Mouse (Mus musculus) heart, embryonic 14.5 days (tissue): ENCODE data around the gene Parp4. TPM values are rescaled to one million over a fixed set of nuclear protein-coding genes. Genes with fewer than 3 reads are reported as not detected.

Source experiments
- ATAC-seq: fragments of 200-750 bp; cut with Nextera tagmentation; 2 replicates; pipeline ENCODE4 v1.8.0; 2017; ENCODE audit warnings: low read depth, moderate TSS enrichment; ENCODE audit not compliant: insufficient number of reproducible peaks, insufficient read depth, low FRiP score
- H3K27ac ChIP-seq, 2 experiments: fragments of 200-500 bp in 1 of 2; fragments of 300-500 bp in 1 of 2; sonication (generic) in 1 of 2; replicated peaks in 1 of 2; 2 replicates each; pipeline ENCODE4 v1.5.1; 2012 to 2014; ENCODE audit warnings: low read depth in 2 of 2, low read length in 2 of 2, control low read depth in 1 of 2, mild to moderate bottlenecking in 1 of 2, mixed read lengths in 1 of 2; ENCODE audit not compliant: control insufficient read depth in 1 of 2, insufficient read depth in 1 of 2
- H3K27me3 ChIP-seq: fragments of 300-500 bp; sonication (generic); 2 replicates; pipeline ENCODE4 v1.6.1; 2014; ENCODE audit warnings: mild to moderate bottlenecking, low read length, control low read depth; ENCODE audit not compliant: control insufficient read depth, insufficient read depth
- H3K36me3 ChIP-seq: fragments of 300-500 bp; sonication (generic); 2 replicates; pipeline ENCODE4 v1.6.1; 2014; ENCODE audit warnings: mild to moderate bottlenecking, control low read depth, low read length, mixed read lengths; ENCODE audit not compliant: control insufficient read depth, insufficient read depth
- H3K4me1 ChIP-seq, 2 experiments: fragments of 200-500 bp in 1 of 2; fragments of 300-500 bp in 1 of 2; sonication (generic) in 1 of 2; 2 replicates each; pipeline ENCODE4 v1.6.1; 2012 to 2014; ENCODE audit warnings: low read length in 2 of 2, control low read depth in 1 of 2, mixed read lengths in 1 of 2; ENCODE audit not compliant: control insufficient read depth in 2 of 2, insufficient read depth in 2 of 2
- H3K4me2 ChIP-seq: fragments of 300-500 bp; sonication (generic); 2 replicates; pipeline ENCODE4 v1.6.1; 2014; ENCODE audit warnings: mild to moderate bottlenecking, low read length
- H3K4me3 ChIP-seq, 2 experiments: fragments of 200-500 bp in 1 of 2; fragments of 300-500 bp in 1 of 2; sonication (generic) in 1 of 2; 2 replicates each; pipeline ENCODE4 v1.5.1; 2012 to 2014; ENCODE audit warnings: low read length in 2 of 2, mild to moderate bottlenecking in 2 of 2, control low read depth in 1 of 2, low read depth in 1 of 2, moderate library complexity in 1 of 2; ENCODE audit not compliant: control insufficient read depth in 1 of 2, insufficient read depth in 1 of 2
- H3K9ac ChIP-seq: fragments of 300-500 bp; sonication (generic); 2 replicates; pipeline ENCODE4 v1.6.1; 2014; ENCODE audit warnings: mild to moderate bottlenecking, low read length
- H3K9me3 ChIP-seq: fragments of 300-500 bp; sonication (generic); 2 replicates; pipeline ENCODE4 v1.6.1; 2016; ENCODE audit warnings: low read length, control low read depth; ENCODE audit not compliant: control insufficient read depth
- WGBS: fragments of 180-500 bp; shearing (Covaris S2); extraction: QIAGEN DNeasy Blood & Tissue Kit; methylation state at CpG from one replicate; pipeline ENCODE4 v1.1.7; 2014; 5-methylcytosine and 5-hydroxymethylcytosine counted together
- polyA plus RNA-seq: library from polyadenylated mRNA; unstranded; fragments of >200 nt; fragmentation: Nextera tagmentation; extraction: Ambion mirVana; gene quantifications from 2 replicates; pipeline ENCODE4 v1.2.1, GENCODE M21; 2014

The Parp4 gene
- 12.5 TPM in 2 replicates for polyA plus RNA-seq

DNA sequence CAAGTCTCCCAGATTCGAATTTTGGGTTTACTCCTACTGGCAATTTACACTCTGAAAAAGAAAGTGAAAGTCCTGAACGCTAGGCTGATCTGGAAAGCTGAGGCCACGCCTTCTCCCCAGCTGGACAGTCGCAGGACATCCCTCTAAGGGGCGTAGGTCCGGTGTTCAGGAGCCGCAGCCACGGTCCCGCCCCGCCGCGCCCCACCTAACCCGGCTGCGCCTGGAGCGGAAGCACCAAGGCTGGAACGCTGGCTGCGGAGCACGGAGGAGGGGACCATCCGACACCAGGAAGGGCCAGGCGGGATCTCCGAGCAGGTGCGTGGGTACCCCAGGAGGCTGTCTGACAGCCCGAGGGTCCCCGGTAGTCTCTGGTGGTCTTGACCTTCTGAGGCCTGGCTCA, at the start of gene Parp4, which contains the start of gene Cenpj:
Gene Parp4 (plus strand): TSS at position 204 of the 400 bp plus-strand sequence.
Gene Cenpj (minus strand): TSS at position 10 of the 400 bp plus-strand sequence.
- under 1% methylated on average over 24 of the region's 24 CpGs for WGBS

DNA sequence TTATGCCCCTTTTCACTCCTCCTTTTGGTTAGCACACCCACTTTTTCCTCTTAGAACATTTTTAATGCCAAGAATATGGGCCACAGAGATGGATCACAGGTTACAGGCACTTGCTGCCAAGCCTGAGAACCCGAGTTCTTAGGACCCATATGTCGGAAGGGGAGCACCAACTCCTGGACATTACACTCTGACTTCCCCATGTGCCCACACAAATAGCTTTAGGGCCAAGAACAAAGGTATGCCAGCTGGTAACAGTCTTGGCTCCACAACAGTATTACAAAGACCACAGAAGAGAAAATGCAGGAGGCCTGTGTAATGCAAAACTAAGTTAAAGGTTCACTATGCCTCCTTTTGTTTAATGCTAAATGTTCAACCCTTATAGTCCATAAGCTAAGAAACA, 44.6 kb upstream of the Parp4 start:
- Histone ChIP-seq H3K4me1 (no peaks in the 10 kb centered on the region), H3K4me3 (no peak overlapping the region), H3K9ac (no peak overlapping the region), H3K27ac (no peak overlapping the region), H3K9me3 (no peaks in the 10 kb centered on the region), H3K4me2 (no peak overlapping the region), H3K36me3 (peaks cover 48% of the 10 kb centered on the region), H3K27me3 (no peaks in the 10 kb centered on the region)
- ATAC-seq, result no peak
- WGBS, result 93% methylated on average over 2 of the region's 2 CpGs

More for the DNA sequence above, at the start of gene Parp4, which contains the start of gene Cenpj:
- peaks cover 4 to 20% of the 10 kb centered on the region in 2 experiments; a peak in 3 of 4 replicates for H3K4me1 ChIP-seq
- peak within 1 kb of the TSS; percentile 65 to 69 for H3K27ac ChIP-seq
- peaks cover 7% of the 10 kb centered on the region for H3K36me3 ChIP-seq
- peak within 1 kb of the TSS; percentile 75 for H3K9ac ChIP-seq
- ATAC-seq, result peak; percentile 80
- H3K4me3 ChIP-seq, result peak within 1 kb of the TSS; percentile 64 to 87
- H3K27me3 ChIP-seq, result no peaks in the 10 kb centered on the region
- peak within 1 kb of the TSS; percentile 62 for H3K4me2 ChIP-seq
- no peaks in the 10 kb centered on the region for H3K9me3 ChIP-seq

DNA sequence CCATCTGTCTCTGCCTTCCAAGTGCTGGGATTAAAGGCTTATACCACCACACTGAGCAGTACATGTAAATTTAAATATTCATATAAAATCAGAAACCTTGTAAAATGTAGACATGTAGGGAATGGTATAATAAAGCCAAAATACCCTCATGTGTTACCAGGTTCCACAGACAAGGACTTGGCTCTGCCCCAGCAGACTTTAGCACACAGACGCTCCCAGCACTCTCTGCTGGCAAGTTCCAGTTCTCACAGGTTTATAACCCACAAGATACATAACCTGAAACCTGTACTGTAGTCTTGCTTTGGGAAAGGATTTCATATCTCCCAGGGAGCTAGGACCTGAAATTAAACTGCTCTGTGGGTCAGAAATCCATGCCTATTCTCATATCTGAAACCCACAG, 30.5 kb upstream of the Parp4 start:
- WGBS, result 76% methylated on average over 1 of the region's 1 CpGs

DNA sequence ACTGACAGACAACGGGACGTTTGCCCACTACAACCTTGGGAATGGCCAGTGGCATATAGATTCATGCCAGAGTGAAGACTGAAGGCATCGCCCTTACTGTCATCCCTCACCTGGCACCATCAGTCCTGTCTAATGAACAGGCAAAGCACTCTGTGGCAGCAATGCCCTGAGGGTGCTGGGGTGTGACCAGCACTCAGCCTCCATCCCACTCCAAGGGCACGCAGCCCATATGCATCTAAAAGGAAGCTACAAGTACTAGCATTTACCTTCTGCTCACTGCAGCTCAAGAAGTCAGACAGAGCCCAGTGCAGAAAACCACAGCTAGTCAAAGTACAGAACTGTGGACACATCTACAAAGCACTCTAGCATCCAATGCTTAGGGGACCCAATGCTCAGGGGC, 29.9 kb upstream of the Parp4 start:
- Histone ChIP-seq H3K4me2 (no peak overlapping the region), H3K9ac (no peak overlapping the region), H3K27ac (no peak overlapping the region), H3K4me3 (no peak overlapping the region), H3K9me3 (no peaks in the 10 kb centered on the region), H3K27me3 (no peaks in the 10 kb centered on the region), H3K4me1 (no peaks in the 10 kb centered on the region), H3K36me3 (peaks cover 27% of the 10 kb centered on the region)
- ATAC-seq, result no peak
- 87% methylated on average over 4 of the region's 4 CpGs for WGBS

More for the DNA sequence above, 30.5 kb upstream of the Parp4 start:
- H3K36me3 ChIP-seq, result peaks cover 25% of the 10 kb centered on the region
- H3K4me1 ChIP-seq, result no peaks in the 10 kb centered on the region
- H3K27me3 ChIP-seq, result no peaks in the 10 kb centered on the region
- no peak overlapping the region for H3K4me2 ChIP-seq
- no peak overlapping the region for H3K4me3 ChIP-seq
- H3K27ac ChIP-seq, result no peak overlapping the region
- no peak for ATAC-seq
- H3K9ac ChIP-seq, result no peak overlapping the region
- no peaks in the 10 kb centered on the region for H3K9me3 ChIP-seq

DNA sequence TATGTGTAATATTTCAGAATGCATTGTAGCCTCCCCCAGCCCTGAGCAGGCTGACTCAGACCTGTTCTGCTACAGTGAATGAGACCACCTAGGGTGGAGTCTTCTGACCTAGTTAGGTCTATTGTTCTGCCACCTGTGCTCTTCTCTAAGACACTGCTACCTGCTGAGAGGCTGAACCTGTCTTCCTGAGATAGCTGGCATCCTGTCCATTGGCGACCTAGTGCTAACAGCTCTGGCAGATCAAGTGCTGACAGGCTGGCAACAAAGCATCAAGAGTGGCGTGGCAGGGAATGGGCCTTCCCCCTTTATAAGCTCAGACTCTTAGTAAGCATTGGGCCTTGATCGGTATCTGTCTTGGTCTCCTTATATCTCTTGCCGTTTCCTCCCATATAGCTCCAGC, 24.5 kb upstream of the Parp4 start:
- no peak overlapping the region for H3K4me3 ChIP-seq
- H3K27me3 ChIP-seq, result no peaks in the 10 kb centered on the region
- no peak overlapping the region for H3K9ac ChIP-seq
- H3K9me3 ChIP-seq, result no peaks in the 10 kb centered on the region
- H3K36me3 ChIP-seq, result peaks cover 56% of the 10 kb centered on the region
- ATAC-seq, result no peak
- H3K27ac ChIP-seq, result no peak overlapping the region
- H3K4me2 ChIP-seq, result no peak overlapping the region
- 84% methylated on average over 4 of the region's 4 CpGs for WGBS
- no peaks in the 10 kb centered on the region for H3K4me1 ChIP-seq

DNA sequence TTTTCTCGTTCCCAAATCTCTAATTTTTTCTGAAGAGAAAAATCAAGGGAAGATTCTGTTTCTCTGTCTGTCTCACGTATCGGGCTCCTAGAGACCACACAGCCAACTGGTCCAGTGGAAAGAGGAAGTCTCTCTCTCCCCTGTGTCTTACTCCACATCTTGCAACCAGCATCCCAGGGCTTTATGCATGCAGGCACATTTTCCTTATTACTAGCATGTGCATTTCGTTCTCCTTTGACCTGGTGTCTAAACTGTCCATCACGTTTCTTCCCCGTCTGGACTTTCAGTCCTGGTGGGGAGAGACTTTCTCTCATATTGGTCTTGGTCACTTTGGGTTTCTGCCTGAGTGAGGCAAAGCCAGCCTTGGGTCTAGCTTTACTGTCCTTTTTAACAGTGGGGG, 22.5 kb upstream of the Parp4 start:
- Histone ChIP-seq H3K4me3 (no peak overlapping the region), H3K36me3 (peaks cover 66% of the 10 kb centered on the region)

DNA sequence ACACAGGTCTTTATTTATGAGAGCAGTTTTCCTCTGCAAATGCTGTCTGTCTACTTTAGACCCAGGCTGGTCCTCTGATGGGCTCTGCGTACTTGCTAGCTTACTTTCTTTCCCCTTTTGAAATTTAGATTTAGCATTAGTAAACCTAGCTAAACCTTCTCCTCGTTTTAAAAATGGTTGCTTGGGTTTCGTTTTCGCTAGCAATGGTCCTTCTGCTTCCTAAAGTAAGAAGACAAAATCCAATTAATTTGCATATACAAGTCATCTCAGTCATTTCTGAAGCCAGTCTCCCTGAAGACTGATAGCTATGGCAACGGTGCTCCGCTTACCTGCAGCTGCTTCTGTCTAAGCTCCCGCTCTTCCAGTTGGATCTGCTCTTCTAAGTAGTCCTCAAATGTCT, 22.1 kb upstream of the Parp4 start:
- no peak overlapping the region for H3K4me3 ChIP-seq
- H3K27me3 ChIP-seq, result no peaks in the 10 kb centered on the region
- no peaks in the 10 kb centered on the region for H3K4me1 ChIP-seq
- no peak overlapping the region for H3K4me2 ChIP-seq
- 88% methylated on average over 7 of the region's 7 CpGs for WGBS
- ATAC-seq, result no peak
- no peak overlapping the region for H3K27ac ChIP-seq
- H3K9ac ChIP-seq, result no peak overlapping the region
- peaks cover 69% of the 10 kb centered on the region for H3K36me3 ChIP-seq
- H3K9me3 ChIP-seq, result no peaks in the 10 kb centered on the region

More for the DNA sequence above, 22.5 kb upstream of the Parp4 start:
- Histone ChIP-seq H3K27me3 (no peaks in the 10 kb centered on the region), H3K4me2 (no peak overlapping the region), H3K9ac (no peak overlapping the region), H3K9me3 (no peaks in the 10 kb centered on the region), H3K4me1 (no peaks in the 10 kb centered on the region), H3K27ac (no peak overlapping the region)
- WGBS, result 94% methylated on average over 6 of the region's 6 CpGs
- ATAC-seq, result no peak

DNA sequence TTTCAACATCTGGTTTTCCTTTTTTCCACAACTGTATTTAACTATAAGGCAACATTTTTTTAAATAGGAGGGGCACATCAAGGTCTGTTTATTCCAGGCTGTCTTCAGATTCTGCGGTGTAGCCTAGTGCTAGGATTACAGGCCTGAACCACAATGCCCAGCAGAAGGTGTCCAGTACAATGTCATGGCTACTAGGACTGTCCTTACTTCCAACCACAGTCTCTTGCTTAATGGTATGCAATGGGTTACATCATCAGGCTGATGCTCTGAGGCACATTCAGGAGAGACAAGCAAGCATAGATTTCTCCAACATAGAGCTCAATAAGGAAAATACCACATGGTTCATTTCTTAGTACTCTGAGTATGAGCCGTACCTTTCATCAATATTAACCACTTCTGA, 20.7 kb upstream of the Parp4 start:
- no peaks in the 10 kb centered on the region for H3K9me3 ChIP-seq
- 92% methylated on average over 2 of the region's 2 CpGs for WGBS
- H3K27ac ChIP-seq, result no peak overlapping the region
- H3K4me1 ChIP-seq, result no peaks in the 10 kb centered on the region
- H3K4me2 ChIP-seq, result no peak overlapping the region
- no peak overlapping the region for H3K9ac ChIP-seq
- ATAC-seq, result no peak
- H3K27me3 ChIP-seq, result no peaks in the 10 kb centered on the region
- peaks cover 64% of the 10 kb centered on the region for H3K36me3 ChIP-seq
- no peak overlapping the region for H3K4me3 ChIP-seq
